In the genomic region with DNA sequence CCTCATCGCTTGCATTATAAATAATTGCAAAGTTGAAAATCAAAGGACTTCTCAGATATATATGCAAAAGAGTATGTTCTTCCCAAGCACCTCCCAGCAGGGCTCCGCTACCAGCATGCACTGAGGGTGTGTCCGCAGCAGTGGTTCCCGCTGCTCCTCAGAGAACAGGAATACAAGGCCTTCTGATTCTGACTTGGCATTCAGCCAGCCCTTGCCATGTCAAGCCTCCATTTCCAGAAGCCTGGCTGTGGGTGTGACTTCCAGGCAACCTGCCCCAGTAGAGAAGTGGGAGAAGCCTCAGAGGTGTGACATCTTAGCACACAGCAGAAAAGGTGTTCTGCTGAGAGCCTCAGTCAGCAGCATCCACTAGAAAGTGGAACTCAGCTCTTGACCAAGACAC, we compare ENCODE assay signal across 12 mouse cellular contexts.
DNase-seq lines count a peak whose midpoint lies in the region.
"Had no signal": no experiment of that assay in that cellular context is flagged by ENCODE, and none has a peak within 500 bp of the region (broad histone marks: within the 10 kb centered on the region; RNA-seq: fewer than 3 reads in every experiment).

No protein-coding gene starts in this region.

- peak; percentile 16 to 34 for DNase-seq in adrenal gland, adult (ENCODE audit: inconsistent age in 2 of 2, low spot score in 1 of 2)
- DNase-seq in adrenal gland, adult 18-20 months (ENCODE audit: low spot score in 2 of 2) = no peak
- DNase-seq in frontal cortex, postnatal 36 days (ENCODE audit: low spot score in 2 of 2) = peak; percentile 26 to 30
- no peak for DNase-seq in frontal cortex, postnatal 10 days (ENCODE audit: low spot score in 2 of 2)
- DNase-seq in ES-CJ7 (ENCODE audit: low read depth, low spot score) = peak; percentile 27
- peak; percentile 38 for DNase-seq in cerebellum, adult 8-10 months
- DNase-seq in thymus, adult 18-20 months = no peak
- DNase-seq in gastrocnemius, adult 8-10 months (ENCODE audit: low spot score in 2 of 2) = no peak
- DNase-seq: gastrocnemius, adult 2 months; kidney, adult 2 months; spleen, adult 18-20 months; thymus, postnatal 25 days had no signal

Comparison
In these comparisons a context has a peak if more than half of its experiments do, and no peak if none do; other contexts are left out.
1. DNase-seq: peak in adrenal gland, adult (2 of 2), frontal cortex, postnatal 36 days (2 of 2), ES-CJ7 (single experiment) and cerebellum, adult 8-10 months (single experiment); none in adrenal gland, adult 18-20 months (0 of 2), frontal cortex, postnatal 10 days (0 of 2), thymus, adult 18-20 months (0 of 2) and gastrocnemius, adult 8-10 months (0 of 2).